Mouse (Mus musculus) heart, adult 8-10 months (tissue): ENCODE data around the gene Tspan8. TPM values are rescaled to one million over a fixed set of nuclear protein-coding genes. Genes with fewer than 3 reads are reported as not detected.

Experiments used
- DNase-seq: peaks from one replicate; pipeline ENCODE4 v3.0.0; 2022; ENCODE audit warnings: low spot score
- total RNA-seq, 4 experiments: library from RNA; stranded (reverse); gene quantifications; 2 replicates each; pipeline ENCODE4 v1.2.4; 2022

Tspan8 gene
- total RNA-seq, 4 experiments from 2014 or later, result 1.3 to 2.8 (median 1.9) TPM

DNA sequence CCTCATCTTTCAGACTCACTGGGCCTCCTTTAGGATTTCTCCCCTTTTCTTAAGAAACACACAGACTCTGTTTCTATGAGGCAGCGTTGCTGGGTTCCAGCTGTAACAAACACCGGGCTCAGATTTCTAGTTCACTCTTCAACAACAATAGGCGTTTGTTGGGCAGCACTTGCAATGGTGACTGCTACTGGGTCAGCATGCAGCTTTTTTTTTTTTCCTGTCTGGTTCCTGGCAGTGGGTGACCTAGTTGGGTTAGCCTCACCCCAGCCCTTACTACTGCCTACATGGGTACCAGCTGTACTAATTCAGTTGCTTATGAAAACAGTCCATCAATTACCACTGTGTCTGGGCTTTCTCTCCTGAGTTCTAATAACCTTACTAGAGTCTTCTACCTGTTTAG lies 14.1 kb downstream of the Tspan8 start:
- DNase-seq, result no peak

DNA sequence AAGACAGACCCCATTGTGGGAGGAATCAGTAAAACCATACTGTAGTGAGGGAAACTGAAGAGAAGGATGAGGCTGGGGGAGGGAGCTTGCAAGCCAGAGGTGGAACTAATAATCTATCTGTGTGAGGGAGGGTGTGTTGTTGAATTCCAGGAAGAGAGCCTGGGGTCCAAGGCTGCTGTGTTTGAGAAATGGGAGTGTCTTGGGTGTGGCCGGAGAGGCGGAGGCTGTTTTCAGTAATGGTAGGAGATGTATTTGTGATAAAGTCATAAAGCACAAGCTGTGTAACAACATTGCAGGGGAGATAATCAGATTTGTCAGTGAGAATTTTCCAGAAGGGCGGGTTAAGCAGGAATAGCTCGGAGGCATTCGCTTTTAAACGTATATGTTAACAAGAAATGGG lies 17.4 kb downstream of the Tspan8 start:
- DNase-seq, result no peak

DNA sequence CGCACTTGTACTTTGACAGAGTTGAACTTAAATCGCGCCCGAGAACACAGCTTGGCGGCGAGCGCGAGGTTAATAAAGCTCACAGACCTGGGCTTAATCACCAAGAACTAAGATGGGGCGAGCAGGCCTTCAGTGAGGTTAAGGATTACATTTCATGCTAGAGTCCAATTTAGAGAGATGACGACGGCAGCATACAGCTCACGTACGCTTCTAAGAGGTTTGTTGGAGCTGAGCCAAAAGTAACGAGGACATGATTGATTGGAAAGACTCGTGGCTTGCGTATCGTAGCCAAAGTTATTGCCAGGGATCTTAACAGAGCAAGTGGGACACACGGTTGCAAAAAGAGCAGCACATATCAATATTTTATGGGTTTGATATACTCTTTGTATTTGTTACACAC lies 30.3 kb downstream of the Tspan8 start:
- DNase-seq, result no peak

DNA sequence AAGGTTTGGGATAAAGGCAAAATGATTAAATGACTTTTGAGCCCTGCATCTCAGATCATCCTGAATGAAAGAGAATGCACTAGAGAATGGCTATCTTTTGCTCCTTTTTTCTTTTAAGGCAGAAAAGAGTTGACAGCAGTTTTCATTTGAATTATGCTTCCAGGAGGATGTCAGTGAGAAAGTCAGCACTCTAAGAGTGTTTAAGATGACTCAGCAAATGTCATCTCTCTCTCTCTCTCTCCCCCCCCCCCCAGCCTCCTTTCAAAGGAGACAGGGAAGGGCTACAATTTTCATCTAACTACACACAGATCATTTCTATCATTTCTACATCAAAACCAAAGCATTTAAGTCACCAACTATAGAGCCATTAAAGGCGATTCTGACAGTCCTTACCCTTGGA lies 31.9 kb downstream of the Tspan8 start:
- no peak for DNase-seq

DNA sequence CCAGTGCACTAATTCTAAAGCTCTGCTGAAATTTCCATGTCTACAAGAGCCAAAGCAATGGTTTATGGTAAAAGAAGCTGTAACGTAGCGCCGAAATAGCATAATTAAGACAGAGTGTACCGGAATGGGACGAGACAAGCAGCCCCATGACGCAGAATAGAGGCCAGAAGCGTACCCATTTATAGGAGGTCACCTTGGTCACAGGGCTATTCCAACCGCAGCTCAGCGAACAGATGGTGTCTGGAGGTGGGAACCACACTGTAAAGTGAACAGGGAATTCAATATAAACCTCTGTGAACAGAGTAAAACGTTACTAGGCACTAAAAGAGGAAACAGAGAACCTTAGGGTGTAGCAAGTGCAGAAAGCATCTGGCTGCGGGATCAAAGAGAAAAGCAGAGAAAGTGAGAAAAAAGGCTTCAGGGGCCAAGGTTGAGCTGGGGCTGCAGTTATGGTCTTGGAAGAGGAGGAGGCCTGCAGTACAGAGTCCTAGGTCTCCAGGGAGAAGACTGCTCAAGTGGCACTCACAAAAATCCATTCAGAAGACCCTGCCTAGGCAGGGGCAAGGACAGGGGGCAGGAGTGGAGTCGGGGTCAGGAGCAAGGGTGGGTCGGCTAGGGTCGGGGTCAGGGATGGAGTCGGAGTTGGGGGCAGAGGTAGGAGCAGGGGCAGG lies 43.7 kb downstream of the Tspan8 start:
- DNase-seq, result no peak

DNA sequence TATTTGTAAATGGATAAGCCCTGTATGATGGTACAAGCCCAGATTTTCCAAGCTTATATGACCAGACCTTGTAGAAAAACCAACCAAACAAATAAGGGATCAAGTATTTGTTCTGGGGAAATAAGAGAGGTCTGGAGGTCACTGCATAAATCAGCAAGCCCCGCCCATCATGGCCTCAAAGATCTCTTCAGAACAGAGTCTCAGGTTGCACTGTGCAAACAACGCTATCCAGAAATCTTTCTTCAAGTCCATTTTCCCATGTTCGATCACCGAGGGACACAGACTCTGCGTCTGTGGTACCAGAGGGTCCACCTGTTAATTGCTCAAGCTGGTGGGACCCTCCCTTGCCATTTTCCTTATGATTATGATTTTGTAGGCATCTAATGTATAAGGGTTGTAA lies 45.3 kb downstream of the Tspan8 start:
- no peak for DNase-seq

DNA sequence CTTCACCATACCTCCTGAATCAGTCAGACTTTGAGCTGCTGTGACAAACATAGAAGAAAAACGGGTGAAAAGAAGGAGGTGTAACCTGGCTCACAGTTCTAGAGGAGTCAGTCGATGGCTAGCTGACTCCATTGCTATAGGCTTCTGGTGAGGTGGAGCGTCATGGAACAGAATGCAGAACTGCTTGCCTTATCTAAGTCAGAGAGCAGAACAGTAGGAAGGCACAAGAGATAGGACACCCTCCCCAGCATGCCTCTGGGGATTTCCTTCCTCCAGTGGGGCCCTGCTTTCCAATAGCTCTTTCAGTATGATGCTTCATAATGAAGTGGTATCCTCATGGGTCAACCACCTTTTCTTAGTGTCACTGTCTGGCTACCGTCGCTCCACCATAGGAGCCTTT lies 66.1 kb downstream of the Tspan8 start:
- no peak for DNase-seq

DNA sequence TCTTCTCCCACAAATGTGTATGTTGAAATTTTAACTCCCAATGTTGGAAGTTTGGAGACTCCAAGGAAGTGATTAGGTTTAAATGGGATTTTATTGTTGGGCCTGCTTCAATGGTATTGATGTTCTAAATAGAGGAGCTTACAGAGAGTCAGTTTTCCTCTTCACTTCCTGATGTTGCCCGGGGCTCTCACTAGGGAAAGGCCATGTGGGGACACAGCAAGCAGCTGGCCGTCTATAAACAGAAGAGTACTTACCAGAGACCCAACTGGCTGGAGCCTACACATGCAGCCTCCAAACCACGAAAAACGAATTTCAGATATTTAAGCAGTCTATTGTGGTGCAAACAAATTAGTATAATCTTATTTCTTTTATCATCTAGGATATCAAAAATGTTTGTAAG lies 75.3 kb downstream of the Tspan8 start:
- no peak for DNase-seq

DNA sequence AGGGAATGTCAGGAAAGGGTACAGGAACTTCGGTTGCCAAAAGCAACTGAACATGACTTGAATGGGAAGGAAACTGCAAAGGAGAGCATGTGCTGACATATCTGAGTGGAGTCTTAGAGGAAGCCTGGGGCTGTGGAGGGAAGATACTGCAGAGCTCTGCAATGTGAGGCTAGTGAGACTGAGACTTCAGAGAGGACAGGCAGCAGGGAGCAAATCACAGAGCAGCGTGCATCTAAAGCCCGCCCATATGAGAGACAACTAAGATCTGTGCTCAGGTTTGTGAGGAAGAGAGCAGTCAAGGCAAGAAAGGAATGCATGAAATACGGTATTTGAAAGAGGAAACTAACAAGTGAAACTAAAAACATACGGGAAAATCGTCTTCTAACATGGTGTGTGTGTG lies 76.3 kb downstream of the Tspan8 start:
- DNase-seq, result peak; percentile 1

DNA sequence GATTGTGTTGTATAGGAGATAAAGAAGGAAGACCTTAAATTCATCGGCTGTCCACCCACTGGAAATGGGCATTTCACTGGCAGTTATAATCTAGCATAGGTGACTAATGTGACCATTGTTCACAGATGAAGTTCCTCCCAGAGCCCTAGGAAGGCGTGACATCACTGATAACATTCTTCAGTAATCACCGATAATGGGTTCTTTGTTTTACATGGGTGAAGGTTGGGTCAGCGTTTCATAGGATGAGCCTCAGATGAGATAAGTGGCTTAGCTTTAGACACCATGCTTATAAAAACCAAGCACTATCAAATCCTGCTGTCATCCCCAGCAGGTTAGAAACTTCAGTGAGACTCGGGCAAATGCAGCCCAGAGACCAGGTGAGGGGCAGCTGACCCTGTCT lies 77.4 kb downstream of the Tspan8 start:
- no peak for DNase-seq

DNA sequence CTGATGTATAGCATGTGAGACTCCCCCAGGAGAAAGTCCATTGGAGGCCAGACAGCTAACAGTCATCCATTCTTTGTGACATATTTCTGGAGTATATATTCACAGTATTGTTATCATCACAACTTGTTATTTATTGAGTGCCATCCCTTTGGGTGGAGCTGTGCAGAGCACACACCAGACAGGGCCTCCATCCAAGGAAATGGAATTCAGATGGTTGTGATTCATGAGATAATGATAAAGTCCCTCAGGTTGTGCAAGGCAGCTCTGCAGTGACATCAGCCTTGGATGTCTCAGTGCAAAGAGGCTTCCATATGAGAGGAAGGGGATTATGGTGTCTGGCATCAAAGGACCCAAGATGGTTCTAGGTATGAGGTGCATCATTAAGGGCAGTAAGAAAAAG lies 80.1 kb downstream of the Tspan8 start:
- DNase-seq, result no peak

DNA sequence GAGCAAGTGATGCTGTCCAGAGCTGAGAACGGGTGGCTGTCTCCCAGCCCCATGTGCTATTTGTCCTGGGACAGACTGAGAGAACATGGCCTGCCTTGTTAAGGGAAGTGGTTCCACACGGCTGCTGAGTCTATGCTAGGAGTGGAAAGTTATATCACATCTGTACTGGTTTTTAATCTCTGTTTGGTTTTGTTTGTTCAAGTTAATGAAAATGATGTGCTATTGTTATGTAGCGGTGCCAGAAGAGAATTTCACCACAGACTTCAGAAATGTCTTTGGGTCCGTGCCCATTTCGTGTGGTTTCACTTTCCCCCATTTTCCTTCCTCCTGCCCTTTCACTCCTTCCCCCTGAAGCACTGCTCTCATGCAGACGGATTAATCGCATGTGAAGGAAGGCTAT lies 80.6 kb downstream of the Tspan8 start:
- peak; percentile 18 for DNase-seq

Other genes starting within 250 kb of the Tspan8 start
- gene A930009A15Rik, start 246.8 kb upstream of the Tspan8 start, total RNA-seq, result not detected
- not detected for gene Lgr5, start 229.1 kb upstream of the Tspan8 start, total RNA-seq
- gene Ptprr, start 201.4 kb downstream of the Tspan8 start, total RNA-seq, result 1 to 10 TPM; 1.3 to 1.7 (median 1.4) TPM